Mouse (Mus musculus): ENCODE data around the gene Rep15.

DNA sequence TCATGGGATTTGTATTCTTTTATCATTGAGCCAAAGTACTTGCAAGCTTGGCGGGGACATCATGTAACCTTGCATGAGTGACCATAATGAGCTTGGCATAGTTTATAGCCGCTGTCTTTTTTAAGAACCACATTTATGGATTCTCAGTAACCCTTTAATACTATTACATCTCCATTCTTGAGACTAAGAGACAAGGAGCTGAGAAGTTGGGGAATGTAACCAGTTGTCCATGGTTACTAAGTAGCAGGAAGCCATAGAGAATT lies 9.3 kb upstream of the Rep15 start:
- TF ChIP-seq CTCF (IDR thresholded peaks at IDR 0.05) (no peak), POLR2A (IDR thresholded peaks at IDR 0.05; ENCODE audit: insufficient read depth, low read depth, low read length) (no peak), EP300 (IDR thresholded peaks at IDR 0.05; ENCODE audit: insufficient read depth, low read depth, low read length) (no peak)

Measured in heart, adult 2 months (tissue).